Mouse (Mus musculus) fat pad, adult 2 months (tissue): ENCODE data around the gene Utp11.
"Not testable (repeated sequence)": the region's sequence is repeated elsewhere in the genome, so short reads cannot be mapped to it uniquely, and the experiment has no call there.

ENCODE experiments used
- DNase-seq: peaks from one replicate; pipeline ENCODE4 v3.0.0-alpha.2; 2011; ENCODE audit warnings: low read depth, low spot score; ENCODE audit errors: extremely low read depth

Utp11 gene

GRCm38 (mm10) chr4:124693135-124693894 is at the start of gene Utp11:
Utp11 (minus strand) TSS chr4:124693600.
- DNase-seq: no peak

- no peak for DNase-seq
Measured at GRCm38 (mm10) chr4:124742839-124743238, 49.4 kb upstream of the Utp11 start.

GRCm38 (mm10) chr4:124741376-124742343 is 48.3 kb upstream of the Utp11 start, which contains the start of gene Inpp5b:
Inpp5b (plus strand) TSS chr4:124741850.
- DNase-seq: no peak

DNA sequence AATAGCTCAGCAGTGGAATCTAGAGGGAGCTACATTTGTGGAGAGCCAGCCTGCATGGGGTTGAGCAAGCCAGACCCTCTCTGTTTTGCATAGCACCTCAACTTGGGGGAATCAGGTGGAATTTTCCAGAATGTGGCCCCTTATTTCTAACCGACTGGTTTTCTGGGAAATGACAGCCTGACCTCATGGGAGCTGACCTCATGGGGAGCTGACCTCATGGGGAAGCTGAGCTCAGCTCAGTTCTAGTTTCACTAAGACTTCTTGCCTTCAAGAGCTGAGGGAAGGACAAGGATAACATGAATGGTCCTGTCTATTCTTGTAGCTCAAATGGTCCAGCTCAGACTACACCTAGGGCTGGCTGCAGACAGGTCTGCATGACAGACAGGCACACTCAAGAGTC is 45.4 kb upstream of the Utp11 start:
- no peak for DNase-seq

GRCm38 (mm10) chr4:124738013-124738412 is 44.6 kb upstream of the Utp11 start:
- DNase-seq: no peak

DNA sequence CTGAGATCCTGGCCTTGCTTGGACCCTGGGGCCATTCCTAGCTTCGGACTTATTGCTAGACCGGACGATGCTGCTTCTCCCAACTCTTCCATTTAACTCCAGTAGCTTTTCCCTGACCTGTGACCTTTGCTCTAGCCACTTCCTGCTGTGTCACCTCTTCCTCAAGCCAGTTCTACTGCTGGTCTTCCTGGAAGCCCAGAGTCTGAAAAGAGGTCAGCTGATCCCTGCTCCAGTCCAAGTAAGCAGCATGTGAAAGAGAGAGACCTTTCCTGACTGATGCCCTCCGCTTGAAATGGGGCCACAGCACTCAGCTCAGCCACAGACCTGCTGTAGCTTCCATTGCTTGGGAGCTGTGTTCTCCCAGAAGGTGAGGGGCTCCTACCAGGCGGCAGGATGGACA is 44.1 kb upstream of the Utp11 start:
- no peak for DNase-seq

DNA sequence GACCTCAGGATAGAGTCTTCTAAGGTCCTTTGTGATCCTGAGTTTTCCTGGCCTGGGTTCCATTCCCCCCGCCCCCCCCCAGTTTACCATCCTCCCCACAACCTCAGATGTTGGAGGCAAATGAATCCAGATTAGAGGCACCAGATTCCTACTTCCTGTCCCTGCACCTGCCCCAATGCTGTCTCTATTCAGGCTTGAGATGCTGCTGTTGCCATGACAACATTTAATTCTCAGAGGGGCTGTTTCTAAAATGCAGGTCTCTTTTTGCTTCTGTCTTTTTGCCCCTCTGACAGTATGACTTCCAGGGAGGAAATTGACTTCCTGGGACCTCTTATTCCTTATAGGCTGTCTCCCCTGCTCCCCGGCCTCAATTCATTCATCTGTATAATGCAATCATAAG is 43.6 kb upstream of the Utp11 start:
- DNase-seq: no peak

DNA sequence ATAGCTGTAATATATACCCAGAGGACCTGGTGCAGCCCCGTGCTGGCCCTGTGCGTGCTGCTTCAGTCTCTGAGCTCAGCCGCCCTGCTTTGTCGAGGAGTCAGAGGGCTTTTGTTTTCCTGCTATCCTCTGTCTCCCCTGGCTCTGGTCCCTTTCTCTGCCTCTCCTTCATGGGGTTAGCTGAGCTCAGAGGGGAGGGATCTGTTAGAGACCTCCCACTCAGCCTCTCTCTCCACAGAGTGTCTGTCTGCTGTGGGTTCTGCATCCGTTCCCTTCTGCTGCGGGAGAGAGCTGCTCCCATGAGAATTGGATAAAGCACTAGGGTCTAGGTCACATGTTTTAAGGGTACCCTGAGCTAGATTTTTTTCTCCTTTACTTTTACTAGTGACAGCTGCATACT is 32.7 kb upstream of the Utp11 start:
- DNase-seq: no peak

GRCm38 (mm10) chr4:124719101-124719500 is 25.7 kb upstream of the Utp11 start:
- no peak for DNase-seq

GRCm38 (mm10) chr4:124714545-124715481 is 21.4 kb upstream of the Utp11 start, which contains the start of gene Sf3a3:
Sf3a3 (plus strand) TSS chr4:124714776.
- peak; percentile 67 for DNase-seq

- not testable (repeated sequence) for DNase-seq
Measured at GRCm38 (mm10) chr4:124713850-124714249, 20.4 kb upstream of the Utp11 start.

- no peak for DNase-seq
Measured at GRCm38 (mm10) chr4:124712618-124713017, 19.2 kb upstream of the Utp11 start.

DNA sequence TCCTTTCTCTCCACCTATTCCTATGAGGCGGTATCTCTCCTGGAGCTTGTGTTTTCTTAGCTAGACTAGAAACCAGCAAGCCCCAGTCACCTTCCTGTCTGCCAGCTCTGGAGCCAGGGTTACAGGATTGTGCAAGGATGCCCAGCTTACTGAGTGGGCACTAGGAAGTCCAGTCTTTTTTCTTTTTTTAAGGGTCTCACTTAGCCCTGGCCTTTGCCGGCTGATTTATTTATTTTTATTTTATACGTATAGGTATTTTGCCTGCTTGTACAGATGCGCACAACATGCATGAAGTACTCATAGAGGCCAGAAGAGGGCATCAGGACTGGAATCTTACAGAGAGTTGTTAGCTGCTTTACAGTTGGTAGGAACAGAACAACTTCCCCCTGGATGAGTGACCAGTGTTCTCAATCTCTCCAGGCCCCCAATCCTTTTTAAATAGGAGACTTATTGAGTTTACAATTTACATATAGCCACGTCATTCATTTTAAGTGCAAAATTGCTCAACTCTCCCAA is 17.4 kb upstream of the Utp11 start:
- no peak for DNase-seq

- DNase-seq: no peak
Measured at GRCm38 (mm10) chr4:124709961-124710446, 16.6 kb upstream of the Utp11 start.

DNA sequence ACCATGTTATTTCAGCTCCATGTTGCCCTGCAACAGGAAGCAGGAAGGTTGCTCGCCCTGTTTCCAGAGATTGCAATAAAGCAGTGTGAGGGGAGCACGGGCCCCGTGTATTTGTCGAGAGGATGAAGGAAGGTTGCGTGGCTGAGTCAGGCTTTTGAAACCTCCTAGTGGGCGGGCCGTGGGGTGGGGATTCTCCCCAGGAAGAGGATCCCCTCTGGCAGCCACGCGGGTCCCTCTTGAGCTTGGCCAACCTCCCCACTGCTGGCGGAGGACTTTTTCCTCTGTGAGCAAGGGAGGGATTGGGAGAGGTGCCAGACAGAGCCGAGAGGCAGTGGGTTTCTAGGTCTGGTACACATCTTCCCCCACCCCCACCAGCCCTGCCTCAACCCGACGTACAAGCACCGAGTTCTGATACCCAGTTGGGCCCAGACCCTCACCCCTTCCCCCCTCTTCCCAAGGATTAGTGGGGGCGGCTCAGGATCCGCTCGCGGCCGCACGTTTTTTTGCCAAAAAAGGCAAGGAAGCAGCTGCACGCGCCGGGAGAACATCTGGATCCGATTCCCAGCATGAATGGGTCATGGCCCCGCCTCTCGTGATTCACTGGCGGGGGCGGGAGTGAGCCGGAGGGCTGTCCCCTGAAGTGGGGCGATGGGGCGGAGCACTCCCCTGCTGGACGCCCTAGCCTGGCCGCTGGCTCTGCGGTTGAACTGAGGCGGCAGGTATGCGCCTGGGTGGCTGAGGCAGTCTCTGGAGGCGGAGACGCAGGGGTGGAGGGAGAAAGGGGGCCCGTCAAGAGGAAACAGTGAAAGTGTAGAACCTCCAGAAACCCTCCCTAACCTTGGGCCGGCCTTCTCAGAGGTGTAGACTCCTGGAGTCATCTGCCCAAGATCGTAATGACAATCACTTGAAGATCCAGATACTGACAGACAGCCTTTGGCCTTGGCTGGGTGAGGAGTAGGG is 15.4 kb upstream of the Utp11 start:
- no peak for DNase-seq

- DNase-seq: not testable (repeated sequence)
Measured at GRCm38 (mm10) chr4:124708200-124708517, 14.8 kb upstream of the Utp11 start.

DNA sequence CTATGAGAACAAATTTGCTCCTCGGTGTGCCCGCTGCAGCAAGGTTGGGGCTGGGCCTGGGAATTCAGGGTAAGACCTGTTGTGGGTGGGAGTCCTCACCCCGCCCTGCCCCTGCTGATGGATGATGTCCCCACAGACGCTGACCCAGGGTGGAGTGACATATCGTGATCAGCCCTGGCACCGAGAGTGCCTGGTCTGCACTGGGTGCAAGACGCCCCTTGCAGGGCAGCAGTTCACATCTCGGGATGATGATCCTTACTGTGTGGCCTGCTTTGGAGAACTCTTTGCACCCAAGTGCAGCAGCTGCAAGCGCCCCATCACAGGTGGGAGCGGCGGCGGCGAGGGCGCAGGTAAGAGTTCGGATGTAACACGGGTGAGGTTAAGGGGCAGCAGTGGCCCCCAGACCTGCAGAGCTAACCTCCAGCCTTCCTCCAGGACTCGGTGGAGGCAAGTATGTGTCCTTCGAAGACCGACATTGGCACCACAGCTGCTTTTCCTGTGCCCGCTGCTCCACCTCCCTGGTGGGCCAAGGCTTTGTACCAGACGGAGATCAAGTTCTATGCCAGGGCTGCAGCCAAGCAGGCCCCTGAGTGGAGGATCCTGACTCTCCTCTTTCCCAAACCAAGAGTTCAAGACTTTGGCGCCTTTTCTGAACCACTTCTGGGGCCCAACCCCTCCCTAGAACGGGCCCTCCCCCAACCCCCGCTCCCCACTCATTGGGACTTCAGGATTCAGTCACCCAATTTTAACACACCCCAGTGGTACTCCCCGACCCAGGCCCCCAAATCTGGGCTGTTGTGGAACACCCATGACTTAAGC is 14.2 kb upstream of the Utp11 start:
- not testable (repeated sequence) for DNase-seq

DNA sequence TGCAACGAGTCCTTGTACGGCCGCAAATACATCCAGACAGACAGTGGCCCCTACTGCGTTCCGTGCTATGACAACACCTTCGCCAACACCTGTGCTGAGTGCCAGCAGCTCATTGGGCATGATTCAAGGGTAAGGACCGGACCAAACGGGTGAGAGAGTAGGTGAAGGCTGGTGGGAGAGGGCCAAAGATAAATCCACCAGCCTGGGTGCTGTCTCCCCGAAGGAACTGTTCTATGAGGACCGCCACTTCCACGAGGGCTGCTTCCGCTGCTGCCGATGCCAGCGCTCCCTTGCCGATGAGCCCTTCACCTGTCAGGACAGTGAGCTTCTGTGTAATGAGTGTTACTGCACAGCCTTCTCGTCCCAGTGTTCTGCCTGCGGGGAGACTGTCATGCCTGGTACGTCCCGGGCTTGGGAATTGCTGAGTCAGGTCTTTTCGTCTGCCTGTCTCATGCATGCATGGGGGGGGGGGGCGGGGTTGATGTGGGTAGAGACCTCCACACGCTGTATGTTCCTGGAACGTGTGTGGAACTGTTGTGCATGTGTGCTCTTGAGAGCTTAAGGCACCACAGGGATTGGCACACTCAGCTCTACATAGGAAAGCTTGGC is 12.4 kb upstream of the Utp11 start:
- no peak for DNase-seq
